Mouse (Mus musculus): ENCODE data around the gene Necab3. TPM values are rescaled to one million over a fixed set of nuclear protein-coding genes. Genes with fewer than 3 reads are reported as not detected.
A peak's percentile ranks its signal among the peaks of the same experiment; 100 is the strongest.

The Necab3 gene
- polyA plus RNA-seq, 1 experiment from 2014 or later, result 10.4 TPM

DNA sequence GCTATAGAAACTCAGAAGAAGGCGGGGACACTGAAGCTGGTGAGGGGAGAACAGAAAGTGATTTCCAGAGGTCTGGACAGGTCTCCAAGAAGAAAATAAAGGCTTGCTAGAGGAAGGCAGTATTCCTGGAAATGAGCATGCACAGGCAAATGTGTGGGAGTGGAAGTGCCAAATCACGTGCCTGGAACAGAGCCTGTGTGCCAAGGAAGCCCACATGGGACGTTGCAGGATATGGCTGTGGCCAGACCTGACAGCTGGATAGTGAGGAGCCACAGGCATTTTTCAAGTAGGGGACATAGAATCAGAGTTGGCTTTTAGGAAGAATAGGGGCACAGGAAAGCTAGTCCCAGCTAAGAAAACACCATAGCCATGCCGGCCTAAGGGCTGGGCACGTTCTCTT is 37.1 kb upstream of the Necab3 start:
- no peak for DNase-seq (ENCODE audit: low spot score)

DNA sequence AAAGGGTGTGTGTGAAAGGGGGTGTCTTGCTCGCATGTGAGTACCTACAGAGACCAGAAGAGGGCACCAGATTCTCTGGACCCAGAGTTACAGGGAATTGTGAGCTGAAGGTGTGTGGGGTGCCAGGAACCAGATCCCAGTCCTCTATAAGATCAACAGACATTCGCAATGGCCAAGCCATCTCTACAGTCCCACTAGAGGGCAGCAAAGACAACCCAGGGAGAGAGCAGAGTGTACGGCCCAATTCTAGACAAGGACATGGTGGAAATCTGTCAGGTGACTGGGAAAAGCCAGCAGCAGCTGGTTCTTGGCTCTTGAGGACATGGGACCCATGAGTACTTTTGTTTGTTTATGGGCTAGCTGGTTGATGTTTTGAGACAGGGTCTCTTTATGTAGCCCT is 34.3 kb upstream of the Necab3 start:
- no peaks in the 10 kb centered on the region for H3K4me1 ChIP-seq (ENCODE audit: control insufficient read depth, insufficient read depth, low read length)
- no peak for DNase-seq (ENCODE audit: low spot score)
- ATAC-seq (ENCODE audit: insufficient read depth, low FRiP score, low TSS enrichment), result no peak
- no peaks in the 10 kb centered on the region; the same call in 1 of the 2 replicates for H3K36me3 ChIP-seq (ENCODE audit: control insufficient read depth, insufficient read depth, low read length)
- no peaks in the 10 kb centered on the region for H3K27me3 ChIP-seq (ENCODE audit: control insufficient read depth, insufficient read depth, low read length)
- H3K9me3 ChIP-seq (ENCODE audit: control insufficient read depth, low read length), result no peaks in the 10 kb centered on the region
- no peak overlapping the region for H3K27ac ChIP-seq (ENCODE audit: low read depth, low read length)
- H3K4me3 ChIP-seq (ENCODE audit: low read depth, low read length), result no peak overlapping the region
- H3K4me2 ChIP-seq (ENCODE audit: low read depth), result no peak overlapping the region
- 74% methylated on average over 3 of the region's 3 CpGs for WGBS
- H3K9ac ChIP-seq (ENCODE audit: low read length), result no peak overlapping the region

More for the DNA sequence above, 37.1 kb upstream of the Necab3 start:
- no peaks in the 10 kb centered on the region; the same call in 1 of the 2 replicates for H3K36me3 ChIP-seq (ENCODE audit: control insufficient read depth, insufficient read depth, low read length)
- H3K4me3 ChIP-seq (ENCODE audit: low read depth, low read length), result no peak overlapping the region
- 88% methylated on average over 5 of the region's 5 CpGs for WGBS
- H3K4me2 ChIP-seq (ENCODE audit: low read depth), result no peak overlapping the region
- no peaks in the 10 kb centered on the region for H3K4me1 ChIP-seq (ENCODE audit: control insufficient read depth, insufficient read depth, low read length)
- H3K27me3 ChIP-seq (ENCODE audit: control insufficient read depth, insufficient read depth, low read length), result no peaks in the 10 kb centered on the region
- H3K9ac ChIP-seq (ENCODE audit: low read length), result no peak overlapping the region
- no peaks in the 10 kb centered on the region for H3K9me3 ChIP-seq (ENCODE audit: control insufficient read depth, low read length)
- H3K27ac ChIP-seq (ENCODE audit: low read depth, low read length), result no peak overlapping the region
- no peak for ATAC-seq (ENCODE audit: insufficient read depth, low FRiP score, low TSS enrichment)

DNA sequence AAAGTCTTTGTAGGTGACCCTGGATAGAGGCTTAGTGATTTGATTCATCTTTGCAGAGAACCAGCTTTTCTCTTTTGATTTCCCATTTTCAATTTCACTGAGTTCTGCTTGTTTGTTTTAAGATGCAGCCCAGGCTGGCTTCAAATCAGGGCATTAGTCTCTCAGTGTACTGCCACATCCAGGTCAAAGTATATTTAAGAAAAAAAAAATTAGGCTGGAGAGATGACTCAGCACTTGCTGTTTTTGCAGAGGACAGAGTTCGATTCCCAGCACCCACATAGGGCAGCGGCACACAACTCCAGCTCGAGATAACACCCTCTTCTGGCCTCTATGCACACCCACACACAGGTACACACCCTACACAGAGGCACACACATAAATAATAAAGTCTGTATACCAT is 32.5 kb upstream of the Necab3 start:
- no peak for ATAC-seq (ENCODE audit: insufficient read depth, low FRiP score, low TSS enrichment)
- Histone ChIP-seq H3K36me3 (ENCODE audit: control insufficient read depth, insufficient read depth, low read length) (no peaks in the 10 kb centered on the region; the same call in 1 of the 2 replicates), H3K27me3 (ENCODE audit: control insufficient read depth, insufficient read depth, low read length) (no peaks in the 10 kb centered on the region), H3K27ac (ENCODE audit: low read depth, low read length) (no peak overlapping the region), H3K9me3 (ENCODE audit: control insufficient read depth, low read length) (no peaks in the 10 kb centered on the region), H3K4me3 (ENCODE audit: low read depth, low read length) (no peak overlapping the region), H3K9ac (ENCODE audit: low read length) (no peak overlapping the region), H3K4me1 (ENCODE audit: control insufficient read depth, insufficient read depth, low read length) (no peaks in the 10 kb centered on the region), H3K4me2 (ENCODE audit: low read depth) (no peak overlapping the region)
- 81% methylated on average over 3 of the region's 3 CpGs for WGBS
- no peak for DNase-seq (ENCODE audit: low spot score)

DNA sequence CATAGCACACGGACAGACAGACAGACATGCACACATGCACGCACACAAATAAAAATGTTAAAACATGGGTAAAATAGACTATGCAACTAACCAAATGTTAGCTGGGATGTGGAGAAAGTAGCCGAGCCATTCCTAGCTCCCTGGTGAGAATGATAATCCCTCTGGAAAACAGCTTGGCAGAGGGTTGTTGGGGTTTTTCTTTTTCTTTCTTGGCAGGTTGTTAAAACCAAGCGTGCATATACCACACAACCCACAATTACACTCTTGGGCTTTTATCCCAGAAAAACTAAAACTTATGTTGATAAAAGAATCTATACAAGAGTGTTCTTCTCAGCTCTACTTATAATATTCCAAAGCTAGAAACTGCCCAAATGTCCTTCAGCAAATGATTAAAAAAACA is 30.4 kb upstream of the Necab3 start:
- Histone ChIP-seq H3K4me3 (ENCODE audit: low read depth, low read length) (no peak overlapping the region), H3K27me3 (ENCODE audit: control insufficient read depth, insufficient read depth, low read length) (no peaks in the 10 kb centered on the region), H3K9ac (ENCODE audit: low read length) (no peak overlapping the region), H3K9me3 (ENCODE audit: control insufficient read depth, low read length) (no peaks in the 10 kb centered on the region), H3K4me2 (ENCODE audit: low read depth) (no peak overlapping the region), H3K4me1 (ENCODE audit: control insufficient read depth, insufficient read depth, low read length) (peaks cover 4% of the 10 kb centered on the region; the same call in 1 of the 2 replicates), H3K27ac (ENCODE audit: low read depth, low read length) (no peak overlapping the region), H3K36me3 (ENCODE audit: control insufficient read depth, insufficient read depth, low read length) (no peaks in the 10 kb centered on the region; the same call in 1 of the 2 replicates)
- 91% methylated on average over 4 of the region's 4 CpGs for WGBS
- no peak for DNase-seq (ENCODE audit: low spot score)
- no peak for ATAC-seq (ENCODE audit: insufficient read depth, low FRiP score, low TSS enrichment)

DNA sequence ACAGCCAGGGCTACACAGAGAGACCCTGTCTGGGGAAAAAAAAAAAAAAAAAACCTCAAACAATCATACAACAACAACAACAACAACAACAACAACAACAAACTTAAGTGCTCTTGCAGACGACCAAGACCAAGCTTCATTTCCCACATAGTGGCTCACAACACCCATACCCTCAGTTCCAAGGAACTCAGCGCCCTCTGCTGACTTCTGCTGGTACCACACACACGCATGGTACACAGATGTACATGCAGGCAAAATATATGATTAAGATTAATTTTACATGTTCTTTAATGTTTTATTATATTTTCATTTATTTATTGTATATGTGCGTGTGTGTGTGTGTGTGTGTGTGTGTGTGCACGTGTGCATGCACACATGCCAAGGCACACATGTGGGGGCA is 27.7 kb upstream of the Necab3 start:
- Histone ChIP-seq H3K4me1 (ENCODE audit: control insufficient read depth, insufficient read depth, low read length) (peaks cover 8% of the 10 kb centered on the region; the same call in 1 of the 2 replicates), H3K36me3 (ENCODE audit: control insufficient read depth, insufficient read depth, low read length) (no peaks in the 10 kb centered on the region), H3K27me3 (ENCODE audit: control insufficient read depth, insufficient read depth, low read length) (no peaks in the 10 kb centered on the region), H3K27ac (ENCODE audit: low read depth, low read length) (no peak overlapping the region), H3K9ac (ENCODE audit: low read length) (no peak overlapping the region), H3K9me3 (ENCODE audit: control insufficient read depth, low read length) (no peaks in the 10 kb centered on the region), H3K4me3 (ENCODE audit: low read depth, low read length) (no peak overlapping the region), H3K4me2 (ENCODE audit: low read depth) (no peak overlapping the region)
- ATAC-seq (ENCODE audit: insufficient read depth, low FRiP score, low TSS enrichment), result no peak
- DNase-seq (ENCODE audit: low spot score), result peak; percentile 43
- WGBS, result 66% methylated on average over 5 of the region's 5 CpGs

DNA sequence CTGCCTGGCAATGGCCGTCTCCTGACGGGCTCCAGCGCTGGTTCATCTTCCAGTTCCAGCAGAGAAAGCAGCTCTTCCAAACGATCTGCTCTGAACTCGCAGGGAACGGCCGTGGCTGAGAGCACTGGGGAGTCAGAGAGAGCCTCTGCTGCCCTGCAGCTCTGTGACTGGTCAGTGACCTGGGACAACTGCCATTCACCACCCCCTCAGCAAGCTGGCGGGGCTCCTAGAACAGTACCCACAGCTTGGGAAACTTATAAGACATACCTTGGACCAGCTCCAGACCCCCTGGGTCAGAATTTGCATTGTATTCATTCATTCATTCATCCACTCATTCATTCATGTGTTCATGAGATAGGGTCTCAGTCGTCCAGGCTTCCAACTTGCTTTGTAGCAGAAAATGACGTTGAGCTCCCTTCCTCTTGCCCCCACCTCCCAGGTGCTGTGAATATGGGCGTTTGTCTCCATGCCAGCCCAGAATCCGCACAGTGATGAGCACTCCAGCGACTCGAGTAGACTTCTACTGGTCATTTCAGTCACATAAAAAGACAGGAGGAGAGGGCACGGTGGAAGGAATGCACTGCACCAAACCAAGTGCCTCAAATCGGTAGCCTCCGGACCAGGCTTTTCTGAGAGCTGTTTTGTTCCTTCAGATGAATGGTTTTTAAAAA is 26.4 kb upstream of the Necab3 start:
- H3K9me3 ChIP-seq (ENCODE audit: control insufficient read depth, low read length), result no peaks in the 10 kb centered on the region
- no peak overlapping the region for H3K9ac ChIP-seq (ENCODE audit: low read length)
- H3K4me3 ChIP-seq (ENCODE audit: low read depth, low read length), result no peak overlapping the region
- peaks cover 8% of the 10 kb centered on the region; the same call in 1 of the 2 replicates for H3K4me1 ChIP-seq (ENCODE audit: control insufficient read depth, insufficient read depth, low read length)
- no peak for DNase-seq (ENCODE audit: low spot score)
- H3K4me2 ChIP-seq (ENCODE audit: low read depth), result no peak overlapping the region
- WGBS, result 69% methylated on average over 17 of the region's 17 CpGs
- H3K36me3 ChIP-seq (ENCODE audit: control insufficient read depth, insufficient read depth, low read length), result no peaks in the 10 kb centered on the region
- no peaks in the 10 kb centered on the region for H3K27me3 ChIP-seq (ENCODE audit: control insufficient read depth, insufficient read depth, low read length)
- no peak for ATAC-seq (ENCODE audit: insufficient read depth, low FRiP score, low TSS enrichment)
- H3K27ac ChIP-seq (ENCODE audit: low read depth, low read length), result no peak overlapping the region

DNA sequence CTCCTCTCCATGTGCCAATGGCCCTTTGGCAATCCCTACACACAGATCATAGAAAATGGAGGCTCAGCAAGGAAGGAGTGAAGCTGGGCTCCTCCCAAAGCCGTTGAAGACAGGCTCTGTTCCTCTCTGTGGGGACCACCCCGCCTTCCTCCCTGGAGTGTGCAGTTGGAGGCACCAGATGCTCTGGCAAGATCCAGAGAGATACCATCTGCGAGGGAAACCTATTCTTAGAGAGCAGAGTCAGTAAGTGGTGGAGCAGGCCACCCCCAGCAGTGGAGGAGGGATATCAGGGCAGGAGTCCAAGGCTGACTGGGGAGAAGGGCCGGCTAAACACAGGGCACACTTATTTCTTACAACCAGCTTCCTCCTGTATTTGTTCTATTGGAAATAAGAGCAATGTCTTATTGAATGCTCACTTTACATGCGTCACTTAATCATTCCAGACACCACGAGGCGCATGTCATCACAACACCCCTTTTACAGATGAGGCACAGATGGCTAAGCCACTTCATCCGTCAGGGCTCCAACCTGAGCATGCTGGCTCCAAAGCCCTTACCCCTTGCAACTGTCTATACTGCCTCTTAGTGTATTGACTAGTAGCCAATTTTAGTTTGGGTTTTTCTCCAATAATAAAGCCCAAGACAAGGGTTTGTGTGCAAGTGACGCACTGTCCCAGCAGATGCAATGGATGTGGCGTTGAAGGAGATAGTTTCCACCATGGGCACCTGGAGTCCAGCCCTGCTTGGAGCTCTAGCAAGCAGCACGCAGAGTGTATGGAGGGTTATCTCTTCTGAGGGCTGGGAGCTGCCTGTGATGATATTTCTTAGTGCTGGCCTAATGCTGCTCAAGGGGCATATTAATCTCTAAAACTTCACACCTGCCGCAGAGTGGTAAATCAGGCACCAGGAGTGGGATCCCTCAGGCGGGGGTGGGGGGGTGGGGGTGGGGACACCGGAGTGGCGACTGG is 25.5 kb upstream of the Necab3 start:
- Histone ChIP-seq H3K9me3 (ENCODE audit: control insufficient read depth, low read length) (no peaks in the 10 kb centered on the region), H3K4me3 (ENCODE audit: low read depth, low read length) (no peak overlapping the region), H3K27ac (ENCODE audit: low read depth, low read length) (no peak overlapping the region), H3K4me2 (ENCODE audit: low read depth) (no peak overlapping the region), H3K36me3 (ENCODE audit: control insufficient read depth, insufficient read depth, low read length) (no peaks in the 10 kb centered on the region), H3K9ac (ENCODE audit: low read length) (no peak overlapping the region), H3K27me3 (ENCODE audit: control insufficient read depth, insufficient read depth, low read length) (no peaks in the 10 kb centered on the region), H3K4me1 (ENCODE audit: control insufficient read depth, insufficient read depth, low read length) (peaks cover 8% of the 10 kb centered on the region; the same call in 1 of the 2 replicates)
- 68% methylated on average over 15 of the region's 15 CpGs for WGBS
- 0 out of 2 replicates have a peak, but pooled peaks have one; percentile 16 for ATAC-seq (ENCODE audit: insufficient read depth, low FRiP score, low TSS enrichment)
- DNase-seq (ENCODE audit: low spot score), result peak; percentile 27

DNA sequence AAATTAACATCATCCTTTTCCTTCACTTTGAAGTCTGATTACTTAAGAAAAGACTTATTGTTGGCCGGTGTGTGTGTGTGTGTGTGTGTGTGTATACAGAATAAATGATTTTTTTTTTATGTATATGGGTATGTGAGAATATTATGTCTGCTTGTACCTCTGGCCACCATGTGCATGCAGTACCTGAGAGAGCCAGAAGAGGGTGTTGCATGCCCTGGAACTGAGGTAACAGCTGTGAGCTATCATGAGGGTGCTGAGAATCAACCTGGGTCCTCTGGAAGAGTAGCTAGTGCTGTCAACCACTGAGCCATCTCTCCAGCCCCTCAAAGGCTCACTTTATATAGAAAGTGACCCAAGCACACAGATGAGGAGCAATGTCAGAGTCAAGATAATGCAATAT is 22.7 kb upstream of the Necab3 start:
- no peak overlapping the region for H3K4me2 ChIP-seq (ENCODE audit: low read depth)
- H3K4me1 ChIP-seq (ENCODE audit: control insufficient read depth, insufficient read depth, low read length), result peaks cover 20% of the 10 kb centered on the region
- no peak for ATAC-seq (ENCODE audit: insufficient read depth, low FRiP score, low TSS enrichment)
- H3K27me3 ChIP-seq (ENCODE audit: control insufficient read depth, insufficient read depth, low read length), result no peaks in the 10 kb centered on the region
- H3K4me3 ChIP-seq (ENCODE audit: low read depth, low read length), result no peak overlapping the region
- H3K9me3 ChIP-seq (ENCODE audit: control insufficient read depth, low read length), result no peaks in the 10 kb centered on the region
- H3K36me3 ChIP-seq (ENCODE audit: control insufficient read depth, insufficient read depth, low read length), result no peaks in the 10 kb centered on the region
- no peak overlapping the region for H3K9ac ChIP-seq (ENCODE audit: low read length)
- no peak for DNase-seq (ENCODE audit: low spot score)
- WGBS, result 91% methylated on average over 1 of the region's 1 CpGs
- H3K27ac ChIP-seq (ENCODE audit: low read depth, low read length), result no peak overlapping the region

Data from neural tube, embryonic 11.5 days (tissue).